In the genomic region with DNA sequence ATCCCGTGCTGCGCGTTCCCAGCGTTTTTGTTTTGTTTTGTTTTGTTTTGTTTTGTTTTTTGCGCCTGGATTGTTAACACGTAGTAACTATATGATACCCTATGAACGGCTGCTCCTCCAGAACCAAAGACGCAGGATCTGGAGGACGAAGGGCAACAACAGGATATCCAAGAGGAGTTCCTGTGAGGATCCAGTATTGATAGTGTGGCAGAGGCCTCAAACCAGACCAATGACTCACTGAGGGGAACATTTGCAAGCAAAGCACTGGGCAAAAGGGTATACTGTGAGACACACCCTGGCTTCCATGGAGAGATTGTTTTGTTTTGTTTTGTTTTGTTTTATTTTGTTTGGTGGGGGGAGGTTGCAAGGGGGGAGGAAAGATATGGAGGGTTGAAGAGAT, we compare ENCODE assay signal across 13 mouse cellular contexts.
"Had no signal": no experiment of that assay in that cellular context is flagged by ENCODE, and none has a peak within 500 bp of the region (broad histone marks: within the 10 kb centered on the region; RNA-seq: fewer than 3 reads in every experiment).

No protein-coding gene starts in this region.

- H3K9me3 ChIP-seq: limb, embryonic 13.5 days; liver, embryonic 13.5 days; megakaryocyte, embryonic 14.5 days; midbrain, embryonic 15.5 days; neural tube, embryonic 13.5 days had no signal

- H3K27me3 ChIP-seq: limb, embryonic 13.5 days; liver, embryonic 13.5 days had no signal

- H3K9ac ChIP-seq: limb, embryonic 13.5 days; liver, embryonic 13.5 days; midbrain, embryonic 15.5 days; neural tube, embryonic 13.5 days had no signal

- H3K4me2 ChIP-seq: limb, embryonic 13.5 days; liver, embryonic 13.5 days; midbrain, embryonic 11.5 days; midbrain, embryonic 15.5 days; neural tube, embryonic 13.5 days had no signal

- DNase-seq: kidney, adult 8-10 months; layer of hippocampus, adult 9-11 months; liver, embryonic 13.5 days; lung, adult 18-20 months; right cerebral cortex, postnatal 14 days; thymus, adult 2 months; thymus, postnatal 25 days had no signal

- H3K27ac ChIP-seq: kidney, postnatal 0 days; limb, embryonic 13.5 days; liver, embryonic 13.5 days; midbrain, embryonic 15.5 days; neural tube, embryonic 13.5 days had no signal

- H3K4me3 ChIP-seq: limb, embryonic 13.5 days; liver, embryonic 13.5 days; megakaryocyte, embryonic 14.5 days; midbrain, embryonic 15.5 days; neural tube, embryonic 13.5 days had no signal

- H3K36me3 ChIP-seq: limb, embryonic 13.5 days; liver, embryonic 13.5 days; midbrain, embryonic 15.5 days; neural tube, embryonic 13.5 days had no signal
